Mouse (Mus musculus) stomach, postnatal 0 days (tissue): ENCODE measurements around the gene Gmppa. TPM values are rescaled to one million over a fixed set of nuclear protein-coding genes. Genes with fewer than 3 reads are reported as not detected.

Experiments
- ATAC-seq: fragments of 200-750 bp; cut with Nextera tagmentation; 2 replicates; pipeline ENCODE4 v1.8.0; 2017; ENCODE audit not compliant: low FRiP score, low TSS enrichment
- DNase-seq: peaks from one replicate; pipeline ENCODE4 v3.0.0-alpha.2; 2016; ENCODE audit warnings: low spot score
- H3K27ac ChIP-seq: fragments of 300-500 bp; sonication (generic); replicated peaks from 2 replicates; pipeline ENCODE4 v1.5.1; 2014; ENCODE audit warnings: mild to moderate bottlenecking, control low read depth
- H3K27me3 ChIP-seq: fragments of 300-500 bp; sonication (generic); 2 replicates; pipeline ENCODE4 v1.6.1; 2014; ENCODE audit warnings: low read length; ENCODE audit not compliant: control insufficient read depth, insufficient read depth
- H3K36me3 ChIP-seq: fragments of 300-500 bp; sonication (generic); 2 replicates; pipeline ENCODE4 v1.6.1; 2014; ENCODE audit warnings: low read length, mixed read lengths; ENCODE audit not compliant: control insufficient read depth, insufficient read depth
- H3K4me1 ChIP-seq: fragments of 300-500 bp; sonication (generic); replicated peaks from 2 replicates; pipeline ENCODE4 v1.6.1; 2014; ENCODE audit warnings: antibody characterized with exemption; ENCODE audit not compliant: control insufficient read depth, insufficient read depth
- H3K4me2 ChIP-seq: fragments of 300-500 bp; sonication (generic); replicated peaks from 2 replicates; pipeline ENCODE4 v1.6.1; 2014; ENCODE audit warnings: low read depth, mild to moderate bottlenecking, control low read depth, moderate library complexity
- H3K4me3 ChIP-seq: fragments of 300-500 bp; sonication (generic); 2 replicates; pipeline ENCODE4 v1.5.1; 2014; ENCODE audit warnings: low read depth, low read length, control low read depth
- H3K9ac ChIP-seq: fragments of 300-500 bp; sonication (generic); 2 replicates; pipeline ENCODE4 v1.6.1; 2014; ENCODE audit warnings: mild to moderate bottlenecking, low read length, control low read depth, mixed read lengths
- H3K9me3 ChIP-seq: fragments of 300-500 bp; sonication (generic); 2 replicates; pipeline ENCODE4 v1.6.1; 2016; ENCODE audit warnings: low read length; ENCODE audit not compliant: control insufficient read depth
- CTCF ChIP-seq: IDR thresholded peaks from 2 replicates; pipeline ENCODE4 v1.5.1; 2016; ENCODE audit warnings: antibody characterized with exemption, low read depth, mild to moderate bottlenecking, moderate library complexity
- EP300 ChIP-seq: optimal IDR thresholded peaks from 2 replicates; pipeline ENCODE3; 2016; ENCODE audit warnings: antibody characterized with exemption
- whole genome bisulfite sequencing: fragments of 180-500 bp; shearing (Covaris S2); extraction: QIAGEN DNeasy Blood & Tissue Kit; methylation state at CpG from one replicate; pipeline ENCODE4 v1.1.7; 2014; 5-methylcytosine and 5-hydroxymethylcytosine counted together
- polyA plus RNA-seq: library from polyadenylated mRNA; unstranded; fragments of >200 nt; fragmentation: Nextera tagmentation; extraction: Ambion mirVana; gene quantifications from 2 replicates; pipeline ENCODE4 v1.2.1, GENCODE M21; 2015

Gmppa gene
- polyA plus RNA-seq, 1 experiment from 2014 or later = 85.2 TPM

GRCm38 (mm10) chr1:75443247-75444024 lies 7.7 kb downstream of the Gmppa start:
- TF ChIP-seq EP300 (no peak), CTCF (no peak)
- Histone ChIP-seq H3K4me1 (0 out of 2 replicates have a peak, but pooled peaks cover 5% of the 10 kb centered on the region), H3K4me2 (no peak overlapping the region), H3K27ac (no peak overlapping the region), H3K36me3 (peaks cover 13% of the 10 kb centered on the region), H3K9me3 (no peaks in the 10 kb centered on the region), H3K27me3 (peaks cover 2% of the 10 kb centered on the region; the same call in 1 of the 2 replicates), H3K4me3 (no peak overlapping the region), H3K9ac (no peak overlapping the region)
- DNase-seq = no peak
- WGBS = 54% methylated on average over 13 of the region's 13 CpGs
- no peak for ATAC-seq

GRCm38 (mm10) chr1:75444208-75444607 lies 8.5 kb downstream of the Gmppa start:
- Histone ChIP-seq H3K27me3 (peaks cover 2% of the 10 kb centered on the region; the same call in 1 of the 2 replicates), H3K4me2 (no peak overlapping the region), H3K27ac (no peak overlapping the region), H3K9ac (no peak overlapping the region), H3K9me3 (no peaks in the 10 kb centered on the region), H3K36me3 (peaks cover 13% of the 10 kb centered on the region), H3K4me1 (0 out of 2 replicates have a peak, but pooled peaks cover 5% of the 10 kb centered on the region), H3K4me3 (no peak overlapping the region)
- no peak for DNase-seq
- no peak for ATAC-seq
- TF ChIP-seq EP300 (no peak), CTCF (no peak)
- WGBS = 54% methylated on average over 3 of the region's 3 CpGs

- Histone ChIP-seq H3K4me2 (peak overlapping the region; percentile 38; the same call in 1 of the 2 replicates), H3K4me1 (0 out of 2 replicates have a peak, but pooled peaks cover 6% of the 10 kb centered on the region)
- WGBS = 10% methylated on average over 9 of the region's 9 CpGs
These were observed 9.5 kb downstream of the Gmppa start for GRCm38 (mm10) chr1:75445141-75445701.

GRCm38 (mm10) chr1:75445751-75446611 lies 10.3 kb downstream of the Gmppa start:
- peaks cover 7% of the 10 kb centered on the region; the same call in 1 of the 2 replicates for H3K27me3 ChIP-seq

More at GRCm38 (mm10) chr1:75445141-75445701, 9.5 kb downstream of the Gmppa start:
- H3K9me3 ChIP-seq = no peaks in the 10 kb centered on the region
- H3K36me3 ChIP-seq = peaks cover 13% of the 10 kb centered on the region
- peaks cover 2% of the 10 kb centered on the region; the same call in 1 of the 2 replicates for H3K27me3 ChIP-seq
- H3K4me3 ChIP-seq = no peak overlapping the region
- TF ChIP-seq CTCF = no peak
- TF ChIP-seq EP300 = no peak
- DNase-seq (no peak), ATAC-seq (no peak)
- no peak overlapping the region for H3K27ac ChIP-seq
- no peak overlapping the region for H3K9ac ChIP-seq

GRCm38 (mm10) chr1:75446656-75447055 lies 10.9 kb downstream of the Gmppa start:
- no peak for TF ChIP-seq CTCF
- TF ChIP-seq EP300 = no peak
- Histone ChIP-seq H3K9me3 (no peaks in the 10 kb centered on the region), H3K27ac (no peak overlapping the region), H3K9ac (no peak overlapping the region), H3K4me2 (no peak overlapping the region), H3K36me3 (peaks cover 9% of the 10 kb centered on the region), H3K4me3 (no peak overlapping the region), H3K4me1 (0 out of 2 replicates have a peak, but pooled peaks cover 7% of the 10 kb centered on the region), H3K27me3 (peaks cover 7% of the 10 kb centered on the region; the same call in 1 of the 2 replicates)
- DNase-seq = no peak
- no peak for ATAC-seq
- WGBS = 8% methylated on average over 13 of the region's 20 CpGs

More at GRCm38 (mm10) chr1:75445751-75446611, 10.3 kb downstream of the Gmppa start:
- no peak overlapping the region for H3K4me3 ChIP-seq
- no peak overlapping the region for H3K9ac ChIP-seq
- WGBS = 1% methylated on average over 22 of the region's 22 CpGs
- ATAC-seq (peak; percentile 46), DNase-seq (peak; percentile 79)
- no peaks in the 10 kb centered on the region for H3K9me3 ChIP-seq
- TF ChIP-seq EP300 (no peak), CTCF (peak; percentile 95)
- H3K4me2 ChIP-seq = peak overlapping the region; percentile 38
- H3K4me1 ChIP-seq = 0 out of 2 replicates have a peak, but pooled peaks cover 7% of the 10 kb centered on the region
- H3K27ac ChIP-seq = no peak overlapping the region
- H3K36me3 ChIP-seq = peaks cover 13% of the 10 kb centered on the region
